Mouse (Mus musculus): Measurements from ENCODE around the gene Per2. TPM values are rescaled to one million over a fixed set of nuclear protein-coding genes. Genes with fewer than 3 reads are reported as not detected.

Per2 gene
- polyA plus RNA-seq, 1 experiment, result 1.8 TPM

GRCm38 (mm10) chr1:91426397-91426796 lies 32.7 kb downstream of the Per2 start:
- Histone ChIP-seq H3K4me2 (ENCODE audit: low read depth) (no peak overlapping the region), H3K79me2 (ENCODE audit: control insufficient read depth, insufficient read depth) (no peaks in the 10 kb centered on the region), H3K27me3 (ENCODE audit: control insufficient read depth, insufficient read depth, insufficient read length) (no peaks in the 10 kb centered on the region), H3K4me3 (no peak overlapping the region), H3K36me3 (ENCODE audit: control insufficient read depth, insufficient read depth) (peaks cover 8% of the 10 kb centered on the region), H3ac (ENCODE audit: control insufficient read depth, insufficient read length) (no peak overlapping the region)
- TF ChIP-seq CEBPB (IDR thresholded peaks at IDR 0.05; ENCODE audit: insufficient read depth, poor library complexity, severe bottlenecking) (no peak), TCF12 (IDR thresholded peaks at IDR 0.05; ENCODE audit: insufficient read depth, poor library complexity, severe bottlenecking) (no peak), POLR2A (IDR thresholded peaks at IDR 0.05; ENCODE audit: insufficient read length, low read depth) (no peak), REST (IDR thresholded peaks at IDR 0.05; ENCODE audit: insufficient read depth, insufficient read length) (no peak), TCF3 (IDR thresholded peaks at IDR 0.05; ENCODE audit: insufficient read length, low read depth) (no peak), MYOD1 (IDR thresholded peaks at IDR 0.05; ENCODE audit: control insufficient read depth in 1 of 3, insufficient read length in 2 of 3, low read depth in 2 of 3) (no peak), USF1 (IDR thresholded peaks at IDR 0.05; ENCODE audit: low read depth) (no peak)

GRCm38 (mm10) chr1:91420601-91421065 lies 38.5 kb downstream of the Per2 start:
- H3ac ChIP-seq (ENCODE audit: control insufficient read depth, insufficient read length), result no peak overlapping the region
- H3K27me3 ChIP-seq (ENCODE audit: control insufficient read depth, insufficient read depth, insufficient read length), result no peaks in the 10 kb centered on the region
- H3K4me3 ChIP-seq, result no peak overlapping the region
- H3K79me2 ChIP-seq (ENCODE audit: control insufficient read depth, insufficient read depth), result no peaks in the 10 kb centered on the region
- TF ChIP-seq TCF3 (IDR thresholded peaks at IDR 0.05; ENCODE audit: insufficient read length, low read depth) (no peak), USF1 (IDR thresholded peaks at IDR 0.05; ENCODE audit: low read depth) (no peak), E2F4 (IDR thresholded peaks at IDR 0.05; ENCODE audit: insufficient read depth) (no peak), TCF12 (IDR thresholded peaks at IDR 0.05; ENCODE audit: insufficient read depth, poor library complexity, severe bottlenecking) (no peak), MYOD1 (IDR thresholded peaks at IDR 0.05; ENCODE audit: control insufficient read depth in 1 of 3, insufficient read length in 2 of 3, low read depth in 2 of 3) (no peak), POLR2AphosphoS2 (IDR thresholded peaks at IDR 0.05; ENCODE audit: insufficient read length, low read depth) (no peak)
- peaks cover 7% of the 10 kb centered on the region for H3K36me3 ChIP-seq (ENCODE audit: control insufficient read depth, insufficient read depth)
- H3K4me2 ChIP-seq (ENCODE audit: low read depth), result no peak overlapping the region

GRCm38 (mm10) chr1:91419862-91420600 lies 39.1 kb downstream of the Per2 start:
- Histone ChIP-seq H3K4me2 (ENCODE audit: low read depth) (no peak overlapping the region), H3K79me2 (ENCODE audit: control insufficient read depth, insufficient read depth) (no peaks in the 10 kb centered on the region), H3K36me3 (ENCODE audit: control insufficient read depth, insufficient read depth) (peaks cover 7% of the 10 kb centered on the region), H3K27me3 (ENCODE audit: control insufficient read depth, insufficient read depth, insufficient read length) (no peaks in the 10 kb centered on the region), H3K4me3 (no peak overlapping the region), H3ac (ENCODE audit: control insufficient read depth, insufficient read length) (no peak overlapping the region)
- TF ChIP-seq SRF (IDR thresholded peaks at IDR 0.05; ENCODE audit: control insufficient read depth, insufficient read length, low read depth), result no peak
- TF ChIP-seq TCF12 (IDR thresholded peaks at IDR 0.05; ENCODE audit: insufficient read depth, poor library complexity, severe bottlenecking), result no peak
- no peak for TF ChIP-seq REST (IDR thresholded peaks at IDR 0.05; ENCODE audit: insufficient read depth, insufficient read length)
- TF ChIP-seq TCF3 (IDR thresholded peaks at IDR 0.05; ENCODE audit: insufficient read length, low read depth), result no peak
- no peak for TF ChIP-seq POLR2AphosphoS2 (IDR thresholded peaks at IDR 0.05; ENCODE audit: insufficient read length, low read depth)
- TF ChIP-seq MYOD1 (IDR thresholded peaks at IDR 0.05; ENCODE audit: control insufficient read depth in 1 of 3, insufficient read length in 2 of 3, low read depth in 2 of 3), result no peak
- no peak for TF ChIP-seq USF1 (IDR thresholded peaks at IDR 0.05; ENCODE audit: low read depth)
- no peak for TF ChIP-seq POLR2A (IDR thresholded peaks at IDR 0.05; ENCODE audit: insufficient read length, low read depth)
- no peak for TF ChIP-seq MYOG (IDR thresholded peaks at IDR 0.05; ENCODE audit: control insufficient read depth in 1 of 3, insufficient read depth in 1 of 3, insufficient read length in 2 of 3, low read depth in 2 of 3)
- TF ChIP-seq MAX (IDR thresholded peaks at IDR 0.05; ENCODE audit: low read depth), result no peak
- TF ChIP-seq E2F4 (IDR thresholded peaks at IDR 0.05; ENCODE audit: insufficient read depth), result no peak
- no peak for TF ChIP-seq CEBPB (IDR thresholded peaks at IDR 0.05; ENCODE audit: insufficient read depth, poor library complexity, severe bottlenecking)

GRCm38 (mm10) chr1:91417991-91418390 lies 41.1 kb downstream of the Per2 start:
- H3K79me2 ChIP-seq (ENCODE audit: control insufficient read depth, insufficient read depth), result no peaks in the 10 kb centered on the region
- no peak overlapping the region for H3ac ChIP-seq (ENCODE audit: control insufficient read depth, insufficient read length)
- H3K4me3 ChIP-seq, result no peak overlapping the region
- H3K27me3 ChIP-seq (ENCODE audit: control insufficient read depth, insufficient read depth, insufficient read length), result no peaks in the 10 kb centered on the region
- peaks cover 7% of the 10 kb centered on the region for H3K36me3 ChIP-seq (ENCODE audit: control insufficient read depth, insufficient read depth)
- TF ChIP-seq MYOD1 (IDR thresholded peaks at IDR 0.05; ENCODE audit: control insufficient read depth in 1 of 3, insufficient read length in 2 of 3, low read depth in 2 of 3) (peak in 1 of 3 experiments; percentile 30), USF1 (IDR thresholded peaks at IDR 0.05; ENCODE audit: low read depth) (no peak)
- H3K4me2 ChIP-seq (ENCODE audit: low read depth), result no peak overlapping the region

- Histone ChIP-seq H3K27me3 (ENCODE audit: control insufficient read depth, insufficient read depth, insufficient read length) (no peaks in the 10 kb centered on the region), H3ac (ENCODE audit: control insufficient read depth, insufficient read length) (no peak overlapping the region), H3K4me2 (ENCODE audit: low read depth) (peak overlapping the region; percentile 99), H3K4me3 (no peak overlapping the region), H3K36me3 (ENCODE audit: control insufficient read depth, insufficient read depth) (no peaks in the 10 kb centered on the region), H3K79me2 (ENCODE audit: control insufficient read depth, insufficient read depth) (no peaks in the 10 kb centered on the region)
- TF ChIP-seq REST (IDR thresholded peaks at IDR 0.05; ENCODE audit: insufficient read depth, insufficient read length) (no peak), POLR2A (IDR thresholded peaks at IDR 0.05; ENCODE audit: insufficient read length, low read depth) (no peak), CEBPB (IDR thresholded peaks at IDR 0.05; ENCODE audit: insufficient read depth, poor library complexity, severe bottlenecking) (no peak), POLR2AphosphoS2 (IDR thresholded peaks at IDR 0.05; ENCODE audit: insufficient read length, low read depth) (no peak), MYOD1 (IDR thresholded peaks at IDR 0.05; ENCODE audit: control insufficient read depth in 1 of 3, insufficient read length in 2 of 3, low read depth in 2 of 3) (no peak), SRF (IDR thresholded peaks at IDR 0.05; ENCODE audit: control insufficient read depth, insufficient read length, low read depth) (no peak), USF1 (IDR thresholded peaks at IDR 0.05; ENCODE audit: low read depth) (no peak), TCF3 (IDR thresholded peaks at IDR 0.05; ENCODE audit: insufficient read length, low read depth) (no peak)
These were observed 43.8 kb downstream of the Per2 start for GRCm38 (mm10) chr1:91415311-91415710.
